Mouse (Mus musculus) kidney, postnatal 4 days (tissue): ENCODE measurements around the gene Map3k20.

Experiments
- DNase-seq, 2 experiments: peaks; one replicate each; pipeline ENCODE4 v3.0.0; 2021; ENCODE audit warnings: mixed read lengths in 2 of 2

Gene Map3k20

DNA sequence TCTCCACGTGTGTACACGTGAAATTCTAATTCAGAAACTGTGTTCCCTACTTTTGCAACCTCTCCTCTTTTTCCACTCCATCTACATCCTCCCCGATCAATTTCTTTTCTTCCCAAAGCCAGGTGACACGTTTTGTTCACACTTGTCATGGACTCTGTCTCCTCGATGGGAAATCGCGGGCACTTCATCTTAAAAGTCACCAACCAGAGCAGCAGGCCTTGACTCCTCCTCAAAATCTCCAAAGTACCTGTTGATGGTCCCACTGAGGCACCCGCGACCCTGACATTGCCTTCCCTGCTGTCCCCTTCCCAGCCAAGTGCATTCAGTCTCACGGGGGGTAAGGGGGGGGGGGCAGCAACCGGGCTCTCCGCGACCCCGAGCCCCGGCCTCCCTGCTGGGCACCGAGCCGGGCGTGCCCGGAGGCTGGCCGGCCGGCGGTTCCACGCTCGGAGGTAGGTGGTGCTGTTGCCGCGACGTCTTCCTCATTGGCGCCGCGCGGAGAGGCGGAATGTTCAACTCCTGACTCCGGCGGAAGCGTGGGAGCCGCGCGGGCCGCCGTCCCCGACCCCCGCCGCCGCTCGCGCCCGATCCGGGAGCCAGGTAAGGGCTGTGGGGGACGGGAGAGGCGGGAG lies at the start of gene Map3k20:
Map3k20 (plus strand) TSS at position 382 of the 632 bp plus-strand sequence.
- peak; percentile 84 to 90 for DNase-seq

DNA sequence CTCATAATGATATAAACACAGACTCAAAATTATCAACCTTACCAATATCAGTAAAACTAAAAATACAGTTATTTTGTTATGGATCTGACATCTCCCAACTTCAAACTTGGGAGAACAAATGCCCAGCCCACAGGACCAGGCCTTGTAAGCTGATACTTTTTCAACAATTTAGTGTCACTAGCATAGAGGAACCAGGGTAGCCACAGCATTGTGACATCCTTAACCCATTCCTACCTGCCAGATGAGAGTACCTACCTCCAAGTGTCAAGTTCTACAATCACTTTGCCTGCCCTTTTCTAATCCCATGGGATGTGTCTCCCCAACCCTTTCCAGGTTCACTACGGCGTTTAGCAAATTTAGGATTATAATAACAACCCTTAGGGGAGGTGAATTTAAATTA lies 47.0 kb upstream of the Map3k20 start:
- DNase-seq = no peak

DNA sequence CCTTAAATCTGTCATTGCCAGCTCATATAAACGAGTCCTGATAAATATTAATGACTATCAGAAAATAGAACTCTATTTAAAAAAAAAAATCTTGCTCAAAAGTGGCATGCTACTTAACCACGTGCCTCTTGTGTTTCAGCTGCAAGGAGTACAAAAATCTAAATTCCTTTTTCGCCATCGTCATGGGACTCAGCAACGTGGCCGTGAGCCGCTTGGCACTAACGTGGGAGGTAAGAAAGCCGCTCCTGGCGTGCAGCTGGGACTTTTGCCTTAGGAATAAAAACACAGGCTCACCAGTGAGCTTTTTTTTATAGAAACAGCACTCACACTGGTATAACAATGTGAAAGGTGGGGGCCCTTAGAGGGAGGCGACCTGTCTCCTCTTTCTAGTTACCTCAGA lies 46.5 kb upstream of the Map3k20 start:
- DNase-seq = peak in 1 of 2 experiments; percentile 27

DNA sequence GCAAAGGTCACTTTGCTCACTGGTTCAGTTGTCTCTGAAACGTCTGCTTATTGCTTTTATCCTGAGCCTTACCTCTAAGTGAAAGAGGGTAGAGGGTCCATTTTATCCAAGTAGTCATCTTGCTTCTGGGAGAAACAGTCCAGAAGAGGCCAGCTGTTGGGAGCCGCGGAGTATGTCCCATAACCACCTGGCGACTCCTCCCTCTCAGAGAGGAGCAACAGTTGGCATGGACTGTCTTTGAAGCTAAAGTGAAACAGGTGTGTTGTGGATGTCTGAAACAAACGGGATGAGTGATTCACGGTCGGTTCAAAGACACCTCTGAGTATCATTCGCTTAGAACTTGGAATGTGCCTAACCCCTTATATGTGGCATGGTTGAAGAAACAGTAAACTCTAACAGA lies 46.0 kb upstream of the Map3k20 start:
- no peak for DNase-seq

DNA sequence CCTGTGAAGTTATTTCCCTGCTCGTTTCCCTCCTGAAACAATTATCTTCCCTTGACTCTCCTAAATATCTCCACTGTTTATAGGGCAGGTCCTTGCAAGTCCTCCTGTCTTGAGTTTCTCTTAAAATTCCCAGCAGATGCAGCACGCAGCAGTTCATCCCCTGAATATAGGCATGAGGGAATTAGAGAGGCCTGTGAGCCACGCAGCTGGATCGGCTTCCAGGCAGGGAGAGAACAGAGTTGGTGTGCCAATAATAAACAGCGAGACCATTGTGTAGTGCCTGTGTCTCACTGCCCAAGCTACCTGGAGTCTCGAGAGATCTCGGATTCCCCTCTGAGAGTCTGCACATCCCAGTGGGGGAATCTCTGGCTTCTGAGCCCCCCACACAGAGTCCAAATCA lies 45.4 kb upstream of the Map3k20 start:
- DNase-seq = no peak

DNA sequence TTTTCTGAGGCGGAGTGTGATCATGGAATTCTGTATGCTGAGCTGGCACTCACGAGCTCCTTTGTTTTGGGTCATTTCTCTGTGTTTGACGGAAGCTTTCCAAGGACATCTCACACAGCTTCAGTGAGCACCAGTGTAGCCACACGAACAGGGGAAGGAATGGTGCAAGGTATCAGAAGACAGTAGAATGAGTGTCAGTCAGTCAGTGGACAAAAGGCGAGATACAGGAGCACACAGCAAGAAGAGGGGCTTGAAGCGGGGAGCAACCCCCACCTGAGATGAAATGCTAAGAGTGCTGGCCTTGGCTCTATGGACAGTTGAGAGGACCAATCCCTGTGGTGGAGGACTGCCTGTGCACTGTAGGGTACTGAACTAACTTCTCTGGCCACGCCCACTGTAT lies 44.7 kb upstream of the Map3k20 start:
- DNase-seq = no peak

DNA sequence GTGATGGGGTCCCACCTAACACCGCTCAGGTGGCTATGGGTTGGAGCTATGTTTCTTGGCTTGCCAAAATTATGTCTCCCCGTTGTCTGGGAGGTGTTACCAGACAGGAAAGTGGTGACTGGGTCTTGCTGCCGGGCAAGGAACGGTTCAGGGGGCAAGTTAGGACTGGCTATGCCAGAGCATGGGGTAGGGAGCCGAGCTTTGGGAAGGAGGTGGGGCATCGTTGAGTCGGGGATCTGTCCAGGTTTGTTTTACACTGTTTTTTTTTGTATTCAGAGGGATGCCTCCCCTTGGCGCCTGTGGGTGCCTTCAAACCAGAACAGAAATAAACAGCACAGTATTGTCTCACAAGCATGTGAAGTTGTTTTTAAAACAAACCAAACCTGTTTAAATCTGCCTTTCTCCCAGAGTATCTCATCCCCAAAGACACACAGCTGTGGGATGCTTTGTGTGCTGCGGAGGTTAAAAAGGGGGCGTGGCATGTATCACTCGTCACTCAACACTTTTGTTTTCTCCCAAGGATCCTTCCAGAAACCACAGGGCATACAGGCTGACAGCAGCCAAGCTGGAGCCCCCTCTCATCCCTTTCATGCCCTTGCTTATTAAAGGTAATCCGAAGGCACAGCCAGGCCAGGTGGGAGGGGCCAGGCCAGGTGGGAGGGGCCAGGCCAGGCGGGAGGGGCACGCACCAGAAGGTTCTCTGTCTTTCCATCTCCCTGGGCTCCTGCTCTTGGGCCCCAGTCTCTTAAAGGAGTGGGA lies 43.5 kb upstream of the Map3k20 start:
- peak; percentile 33 to 38 for DNase-seq

DNA sequence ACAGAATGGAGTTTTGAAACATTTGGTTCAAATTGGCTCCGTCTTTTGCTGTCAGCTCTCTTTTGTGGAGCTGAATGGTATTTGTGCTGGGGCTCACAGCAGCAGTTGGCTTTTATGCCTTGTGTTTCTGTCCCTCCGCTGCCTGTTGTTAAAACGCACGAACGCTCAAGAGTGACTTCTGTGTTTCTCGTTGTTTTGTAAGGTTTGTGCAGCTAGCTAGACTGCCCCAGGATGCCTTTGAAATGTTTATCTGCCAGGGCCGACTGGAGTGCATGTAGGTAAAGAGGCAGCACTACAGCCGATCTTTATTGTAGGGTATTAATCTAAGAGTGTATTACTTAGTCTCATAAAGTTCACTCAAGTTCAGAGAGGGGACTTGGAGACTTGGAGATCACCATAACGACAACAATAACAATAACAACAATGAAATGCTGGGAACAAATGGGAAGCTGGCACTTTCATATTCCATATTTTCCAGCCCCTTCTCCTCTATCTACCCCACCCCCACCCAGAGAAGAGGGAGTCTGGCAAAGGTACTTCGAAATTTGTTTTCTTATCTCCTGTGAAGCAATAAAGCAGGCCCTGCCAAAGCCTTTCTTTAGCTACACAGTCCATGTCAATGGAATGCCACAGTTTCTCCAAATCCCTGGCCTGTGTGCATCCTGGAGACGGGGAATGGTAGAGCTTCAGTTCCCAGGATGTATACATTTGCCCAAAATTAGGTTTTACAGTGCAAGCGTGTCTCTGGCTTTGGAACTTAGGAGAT lies 42.3 kb upstream of the Map3k20 start:
- no peak for DNase-seq

DNA sequence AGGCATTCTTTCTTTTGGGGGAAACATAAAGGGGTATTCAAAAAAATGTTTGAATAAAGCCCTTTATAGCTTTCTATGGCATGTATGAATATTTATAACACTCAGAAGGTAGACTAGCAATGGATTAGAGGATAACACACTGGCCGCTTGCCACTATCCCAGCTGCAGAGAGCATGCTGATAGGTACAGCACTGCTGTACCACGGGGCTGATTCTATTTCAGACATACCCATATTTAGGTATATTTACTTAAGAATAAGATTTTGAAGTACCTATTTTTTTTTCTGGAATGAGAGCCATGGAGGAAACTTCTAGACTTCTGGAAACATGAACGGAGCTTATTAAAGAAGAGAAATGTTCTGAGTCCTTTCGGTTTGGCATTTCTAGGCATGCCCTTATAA lies 39.8 kb upstream of the Map3k20 start:
- no peak for DNase-seq

DNA sequence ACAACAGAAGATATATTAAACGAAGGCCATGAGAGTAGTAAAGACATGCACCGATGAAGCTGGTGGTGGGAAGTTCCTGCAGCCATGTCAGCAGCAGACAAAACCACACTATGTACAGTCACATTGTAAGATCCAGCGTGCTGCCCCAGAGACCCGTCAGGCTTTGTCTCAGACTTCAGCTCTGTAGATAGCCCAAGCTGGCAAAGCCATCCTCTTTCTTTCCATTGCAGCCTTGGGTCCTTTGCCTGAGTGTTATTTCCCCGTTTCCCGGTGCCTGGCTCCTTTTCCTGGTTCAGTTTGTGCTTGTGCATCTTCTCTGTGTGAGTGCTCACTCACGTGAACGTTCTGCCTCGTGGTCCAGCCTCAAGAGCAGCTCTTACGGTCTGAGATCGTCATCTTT lies 39.1 kb upstream of the Map3k20 start:
- no peak for DNase-seq

DNA sequence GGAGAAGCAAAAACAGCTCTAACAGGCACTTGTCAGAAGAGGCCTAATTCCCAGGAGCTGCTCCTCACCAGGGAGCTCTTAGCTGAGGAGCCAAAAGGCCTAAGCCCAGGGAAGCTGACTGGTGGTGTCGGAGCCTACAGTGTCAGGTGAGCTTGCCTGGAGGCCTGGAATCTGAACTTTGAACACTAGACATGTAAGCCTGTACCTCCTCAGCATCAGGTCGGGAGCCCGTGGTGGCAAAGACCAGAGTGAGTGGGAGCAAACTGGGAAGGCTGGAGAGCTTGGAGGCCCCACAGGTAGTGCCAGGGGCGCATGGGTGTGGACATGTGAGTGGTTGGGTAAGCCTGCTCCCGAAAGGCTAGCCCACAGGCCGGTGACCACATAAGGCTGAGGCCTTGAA lies 37.6 kb upstream of the Map3k20 start:
- no peak for DNase-seq

DNA sequence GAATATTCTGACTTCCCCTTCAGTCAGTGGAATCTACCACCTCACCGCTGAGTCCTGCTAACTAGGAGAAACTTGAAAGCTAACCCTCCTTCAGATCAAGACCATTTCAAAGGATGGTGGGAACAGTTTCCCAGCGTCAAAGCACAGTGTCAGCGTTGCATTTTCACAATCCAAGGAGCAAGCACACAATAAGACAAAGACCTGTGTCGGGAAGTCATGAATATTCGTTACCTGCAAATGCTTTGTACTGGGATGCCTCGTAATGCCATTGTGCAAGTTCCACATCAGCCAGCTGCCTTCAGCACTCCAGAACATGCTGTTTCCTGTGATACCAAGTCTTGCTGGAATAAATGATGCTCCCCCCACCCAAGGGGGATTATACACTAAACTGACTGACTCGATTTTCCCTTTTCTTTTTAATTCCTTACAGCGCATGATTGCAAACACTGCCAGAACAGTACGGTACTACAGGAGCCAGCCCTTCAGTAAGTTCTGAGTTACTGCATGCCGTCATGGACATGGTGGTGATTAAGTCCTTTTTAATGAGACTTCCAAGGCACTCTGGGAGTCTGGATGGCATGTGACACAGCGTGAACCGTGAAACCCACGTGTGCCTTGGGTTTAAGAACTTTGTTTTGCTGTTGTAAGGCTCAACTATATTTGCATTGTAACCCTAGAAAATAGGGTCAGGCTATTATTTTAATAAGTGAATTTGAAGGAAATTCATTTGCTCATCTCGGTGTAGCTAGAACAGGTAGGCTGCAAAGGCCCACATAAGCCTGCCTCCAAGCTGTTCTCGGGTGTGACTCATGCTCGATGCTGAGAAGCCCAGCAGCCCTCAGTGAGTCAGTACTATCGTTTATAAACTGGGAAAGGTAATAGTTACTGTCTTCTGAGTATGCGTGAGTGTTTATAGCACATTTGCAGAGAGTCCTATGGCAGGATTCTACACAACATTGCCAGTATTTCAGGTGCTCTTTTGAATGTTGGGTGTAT lies 32.6 kb upstream of the Map3k20 start:
- DNase-seq = no peak

DNA sequence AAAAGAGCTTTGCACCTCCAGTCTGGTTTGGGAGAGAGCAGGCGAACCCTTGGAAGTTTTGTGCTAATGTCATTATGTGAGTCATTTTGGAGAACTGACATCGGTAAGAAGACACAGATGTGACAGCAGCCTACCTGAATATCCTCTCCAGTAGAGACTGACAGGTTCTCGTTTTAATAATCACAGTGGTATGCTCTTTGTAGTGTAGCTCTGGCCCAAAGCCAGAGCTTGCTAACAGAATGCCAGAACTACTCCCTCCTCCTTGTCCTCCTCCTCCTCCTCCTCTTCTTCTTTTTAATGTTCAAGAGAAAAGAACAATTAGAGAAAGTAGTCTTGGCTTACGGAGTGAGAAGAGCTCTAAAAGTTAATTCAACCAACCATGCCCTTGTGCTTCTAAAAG lies 31.6 kb upstream of the Map3k20 start:
- no peak for DNase-seq

DNA sequence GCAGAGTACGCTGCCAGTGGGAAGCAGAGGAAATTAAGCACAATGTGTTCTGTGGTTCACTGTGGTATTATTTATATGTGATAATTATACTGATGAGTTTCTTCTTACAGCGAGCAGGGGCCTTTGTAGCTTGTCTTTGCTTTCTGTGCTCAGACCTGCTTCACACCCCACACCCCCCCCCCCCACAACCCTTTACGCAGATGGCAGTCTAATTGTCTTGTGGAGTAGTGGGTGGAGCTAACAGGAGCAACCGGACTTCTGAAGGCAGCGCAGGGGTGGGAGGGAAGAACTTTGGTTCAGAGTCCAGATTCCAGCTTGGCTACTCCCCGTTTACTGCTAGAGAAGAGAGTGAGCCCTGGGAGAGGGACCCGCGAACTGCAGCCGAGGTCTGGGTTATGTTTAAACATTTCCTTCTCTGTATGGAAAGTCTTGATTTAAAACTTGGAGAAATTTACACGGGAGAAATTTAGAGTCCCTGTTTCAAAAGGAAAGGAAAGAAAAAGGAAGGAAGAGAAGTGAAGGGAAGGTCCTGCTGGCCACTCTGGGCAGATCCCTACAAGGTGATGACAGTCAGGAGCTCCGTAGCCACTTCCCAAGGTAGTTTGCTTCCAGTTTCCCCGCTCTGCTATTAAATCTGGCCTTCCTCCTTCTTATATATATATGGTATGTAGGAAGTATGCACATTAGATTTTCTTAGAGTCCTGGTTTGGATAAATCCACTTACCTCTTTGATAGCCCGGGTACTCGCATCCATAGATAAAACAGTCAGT lies 30.4 kb upstream of the Map3k20 start:
- peak; percentile 52 to 73 for DNase-seq

DNA sequence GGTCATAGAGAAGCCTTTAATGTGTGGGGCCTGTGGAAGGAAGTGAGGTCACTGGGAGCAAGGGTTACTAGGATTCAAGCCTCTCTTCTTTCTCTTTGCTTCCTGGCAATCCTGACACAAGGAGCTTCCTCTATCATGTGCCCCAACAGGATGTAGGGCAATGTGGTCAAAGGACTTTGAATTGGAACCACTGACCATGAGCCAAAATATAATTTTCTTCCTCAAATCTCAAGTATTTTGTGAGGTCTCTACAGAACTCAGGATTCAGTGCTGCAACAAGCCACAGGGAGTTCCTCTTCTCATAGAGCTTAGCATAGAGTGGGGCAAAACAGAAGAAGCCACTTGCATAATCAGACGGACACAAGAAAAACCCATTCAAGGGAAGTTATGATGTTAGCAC lies 24.7 kb upstream of the Map3k20 start:
- no peak for DNase-seq

DNA sequence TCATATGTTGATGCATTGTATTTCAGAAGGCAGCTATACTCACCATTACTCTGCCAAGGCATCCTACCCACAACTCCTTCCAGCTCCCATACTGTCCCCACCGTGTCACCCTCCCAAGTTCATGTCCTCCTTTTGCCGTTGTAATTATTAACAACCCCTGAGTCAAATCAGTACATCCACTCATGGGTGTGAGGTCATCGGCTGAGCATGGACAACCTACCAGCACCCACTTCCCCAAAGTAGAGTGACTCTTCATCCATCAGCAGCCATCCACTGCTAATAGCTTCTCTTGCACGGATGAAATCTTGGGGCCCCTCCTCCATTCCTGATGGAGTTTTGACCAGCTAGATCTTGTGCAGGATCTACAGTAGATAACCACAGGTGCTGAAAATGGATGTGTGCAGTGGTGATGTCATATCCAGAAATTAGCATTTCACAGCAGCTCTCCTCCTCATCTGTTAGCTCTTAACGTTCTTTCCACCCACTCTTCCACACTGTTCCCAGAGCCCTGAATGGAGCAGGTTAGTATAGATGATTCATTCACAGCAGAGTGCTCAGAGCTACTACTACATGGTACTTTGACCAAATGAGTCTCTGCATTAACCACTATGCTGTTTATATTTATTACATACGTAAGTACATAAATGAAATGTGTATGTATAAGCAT lies 22.5 kb upstream of the Map3k20 start:
- DNase-seq = no peak

DNA sequence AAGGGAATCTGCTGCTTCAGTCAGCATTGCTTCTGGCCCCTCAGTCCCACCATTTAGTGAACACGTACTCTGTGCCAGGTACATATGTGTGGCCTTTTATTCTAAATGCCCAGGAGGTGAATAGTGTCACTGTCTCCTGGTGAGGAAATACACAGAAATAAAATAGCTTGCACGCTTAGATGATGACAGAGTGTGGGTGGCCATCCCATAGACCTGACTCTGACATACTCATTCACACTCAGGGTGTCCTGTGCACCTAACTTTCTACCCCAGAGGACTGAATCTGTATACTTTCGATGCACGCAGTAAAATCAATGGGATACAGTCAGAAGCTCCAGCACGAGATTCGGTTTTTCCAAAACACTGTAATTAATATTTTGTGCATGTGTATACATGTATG lies 18.0 kb upstream of the Map3k20 start:
- no peak for DNase-seq

DNA sequence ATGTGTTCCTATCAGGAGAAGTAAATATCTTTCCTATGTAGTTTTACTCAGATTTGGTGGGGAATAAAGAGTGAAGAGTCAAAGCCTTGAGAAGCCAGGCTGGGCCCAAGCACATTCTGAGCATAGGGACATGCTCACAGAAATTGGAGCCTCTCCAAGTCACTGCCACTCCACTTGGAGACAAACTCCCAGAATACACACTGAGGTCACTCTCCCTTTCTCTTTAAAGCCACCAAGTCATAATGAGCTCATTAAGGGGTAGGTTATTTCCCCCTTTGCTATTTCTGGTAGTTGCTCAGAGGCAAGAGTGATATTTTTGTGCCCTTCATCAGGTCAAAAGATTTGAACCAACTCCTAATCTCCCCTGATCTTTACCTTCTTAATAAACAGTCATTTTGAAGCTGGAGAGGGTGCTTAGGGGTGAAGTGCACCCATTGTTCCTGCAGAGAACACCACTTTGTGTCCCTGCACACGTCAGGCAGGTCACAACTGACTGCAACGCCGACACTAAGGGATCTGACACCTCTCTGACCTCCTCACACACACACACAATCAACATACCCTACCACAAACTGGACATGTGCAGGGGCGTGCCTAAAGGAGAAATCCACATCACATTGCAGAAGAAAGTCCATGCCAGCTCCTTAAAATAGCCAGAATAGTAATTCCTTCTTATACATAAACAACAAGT lies 15.6 kb upstream of the Map3k20 start:
- no peak for DNase-seq

DNA sequence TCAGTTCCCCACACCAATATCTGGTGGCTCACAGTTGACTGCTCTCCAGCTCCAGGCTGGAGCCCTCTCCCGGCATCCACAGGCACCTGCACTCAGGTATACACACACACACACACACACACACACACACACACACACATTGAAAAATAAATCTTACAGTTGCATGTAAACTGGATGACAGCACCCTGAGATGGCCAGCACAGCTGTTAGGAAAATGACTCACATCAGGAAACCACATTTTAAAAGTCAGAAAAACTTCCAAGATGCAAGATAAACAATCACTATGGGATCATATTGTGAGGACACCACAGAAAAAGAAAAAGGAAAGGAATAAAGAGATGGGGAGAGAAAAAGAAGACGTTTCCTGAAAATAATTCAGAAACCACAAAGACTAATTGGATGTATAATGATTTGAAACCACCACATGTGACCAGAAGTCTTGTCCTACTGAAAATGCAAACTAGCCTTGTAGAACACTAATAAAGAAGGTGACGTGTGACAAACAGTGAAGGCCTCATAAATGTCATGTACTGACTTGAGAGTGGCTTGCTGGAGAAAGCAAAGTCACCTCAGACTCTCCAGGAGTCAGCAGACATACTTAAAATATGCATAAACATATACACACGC lies 7.1 kb upstream of the Map3k20 start:
- DNase-seq = no peak

DNA sequence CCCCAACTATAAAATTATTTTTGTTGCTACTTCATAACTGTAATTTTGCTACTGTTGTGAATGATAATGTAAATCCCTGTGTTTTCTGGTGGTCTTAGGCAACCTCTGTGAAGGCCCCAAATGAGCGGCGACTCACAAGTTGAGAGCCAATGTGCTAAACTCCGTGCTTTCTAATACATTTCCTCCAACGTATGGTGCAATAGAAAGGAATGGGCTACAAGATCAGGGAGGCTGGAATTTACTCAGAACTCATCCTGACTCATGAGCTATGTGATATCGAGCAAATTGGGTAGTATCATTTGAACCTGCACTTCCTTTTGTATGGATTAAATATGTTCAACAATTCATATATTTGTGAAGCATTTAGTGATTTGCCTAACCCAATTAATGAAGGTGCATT lies 4.9 kb upstream of the Map3k20 start:
- no peak for DNase-seq
